Mouse (Mus musculus): ENCODE results near the gene Sugct.

The Sugct gene

GRCm38 (mm10) chr13:17185253-17185652 is 510.1 kb downstream of the Sugct start:
- 87% methylated on average over 8 of the region's 8 CpGs for WGBS

- WGBS, result 79% methylated on average over 3 of the region's 3 CpGs
These were observed 529.4 kb downstream of the Sugct start for GRCm38 (mm10) chr13:17165917-17166316.

DNA sequence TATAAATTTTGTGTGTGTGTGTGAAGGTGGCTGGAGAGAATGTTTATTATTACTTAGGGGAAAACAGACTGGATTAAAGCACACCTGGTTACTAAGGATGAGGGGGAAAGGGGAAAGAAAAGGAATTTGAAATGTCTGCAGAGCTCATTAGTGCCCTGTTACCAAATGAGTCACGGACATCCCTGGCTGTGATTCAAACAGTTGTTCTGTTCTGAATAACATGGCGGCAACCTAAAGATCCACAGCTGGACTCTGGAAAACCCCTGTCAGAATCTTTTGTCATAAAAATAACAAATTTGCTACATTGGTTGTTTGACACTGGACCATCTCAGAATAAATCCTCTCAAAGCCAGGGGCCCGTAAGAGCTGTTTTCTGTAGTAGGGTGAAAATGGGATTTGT is 530.6 kb downstream of the Sugct start:
- 73% methylated on average over 3 of the region's 3 CpGs for WGBS

- WGBS, result 44% methylated on average over 3 of the region's 3 CpGs
These were observed 579.3 kb downstream of the Sugct start for GRCm38 (mm10) chr13:17116073-17116472.

DNA sequence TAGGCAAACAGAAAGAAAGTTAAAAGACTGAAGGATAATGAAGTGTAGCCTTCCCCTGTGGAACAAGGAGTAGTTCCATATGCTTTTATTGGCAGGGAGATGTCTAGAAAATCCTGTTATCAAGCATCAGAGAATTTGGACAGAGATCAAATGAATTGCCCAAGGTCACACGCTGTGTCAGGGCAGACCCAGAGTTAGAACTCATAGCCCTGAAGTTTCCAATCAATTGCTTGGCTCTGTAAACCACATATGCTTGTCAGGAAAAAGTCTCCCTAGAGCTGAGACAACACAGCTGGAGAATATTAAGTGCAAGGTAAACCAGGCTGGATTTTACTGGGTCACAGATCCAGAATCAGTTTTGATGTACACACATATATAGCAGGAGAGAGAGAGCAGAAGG is 593.0 kb downstream of the Sugct start:
- WGBS, result 81% methylated on average over 1 of the region's 1 CpGs

DNA sequence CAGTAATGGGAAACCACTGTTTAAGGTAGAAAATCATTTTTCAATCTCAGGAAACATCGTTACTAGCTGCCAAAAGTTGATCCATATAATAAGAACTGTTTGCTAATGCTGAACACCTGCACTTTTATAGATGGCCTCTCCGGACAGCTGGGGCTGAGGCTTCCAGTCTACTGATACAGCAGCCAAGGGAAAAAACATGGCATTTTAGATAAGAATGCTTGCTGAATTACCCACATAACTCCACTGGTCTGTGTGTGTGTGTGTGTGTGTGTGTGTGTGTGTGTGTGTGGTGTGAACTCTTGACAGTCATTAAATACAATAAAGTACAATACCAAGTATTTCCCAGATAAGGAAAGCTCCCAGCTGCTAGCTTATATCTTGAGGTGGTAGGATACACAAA is 608.8 kb downstream of the Sugct start:
- 66% methylated on average over 2 of the region's 2 CpGs for WGBS

DNA sequence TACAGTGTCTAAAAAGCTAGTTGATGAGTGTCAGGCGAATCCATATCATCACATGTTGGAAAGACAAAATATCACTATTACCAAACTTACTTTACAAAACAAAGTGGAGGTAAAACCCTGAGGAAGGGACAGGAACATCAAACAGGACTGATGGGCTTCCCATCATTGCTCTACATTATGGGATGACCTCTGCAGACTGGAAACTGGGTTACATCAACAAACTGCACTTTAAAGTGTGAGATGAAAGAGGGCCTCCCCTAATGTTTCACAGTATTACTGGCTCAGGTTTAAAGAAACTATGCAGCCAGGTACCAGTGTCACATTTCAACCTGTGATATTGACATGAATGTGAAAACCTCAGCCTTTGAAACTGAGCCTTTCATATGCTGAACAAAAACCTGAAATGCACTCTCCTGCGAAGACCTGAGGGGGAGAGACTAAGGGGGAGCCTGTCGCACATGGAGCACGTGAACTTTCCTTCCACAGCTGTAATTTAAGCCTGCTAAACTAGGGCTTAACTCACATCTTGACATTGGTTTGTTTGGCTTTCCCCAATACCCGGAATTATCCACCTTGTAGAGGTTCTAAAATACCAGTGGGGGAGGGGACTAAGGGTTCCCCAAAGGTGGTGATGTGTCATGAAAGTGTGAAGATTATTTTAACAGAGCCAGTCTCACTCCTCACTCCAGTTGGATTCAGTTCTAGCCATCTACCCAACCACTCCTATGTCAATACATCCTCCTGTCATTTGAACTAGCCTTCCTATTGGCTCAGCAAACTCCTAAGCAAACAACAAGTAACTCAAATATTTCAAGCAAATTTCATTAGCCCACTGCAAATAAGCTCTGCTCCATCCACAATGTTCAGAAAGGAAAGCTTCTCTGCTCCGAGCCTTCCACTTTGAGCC is 610.2 kb downstream of the Sugct start:
- WGBS, result 74% methylated on average over 6 of the region's 6 CpGs

GRCm38 (mm10) chr13:17081618-17082017 is 613.7 kb downstream of the Sugct start:
- 85% methylated on average over 2 of the region's 2 CpGs for WGBS

GRCm38 (mm10) chr13:17065552-17065951 is 629.8 kb downstream of the Sugct start:
- 84% methylated on average over 3 of the region's 3 CpGs for WGBS

GRCm38 (mm10) chr13:17056650-17057049 is 638.7 kb downstream of the Sugct start:
- 80% methylated on average over 2 of the region's 2 CpGs for WGBS

DNA sequence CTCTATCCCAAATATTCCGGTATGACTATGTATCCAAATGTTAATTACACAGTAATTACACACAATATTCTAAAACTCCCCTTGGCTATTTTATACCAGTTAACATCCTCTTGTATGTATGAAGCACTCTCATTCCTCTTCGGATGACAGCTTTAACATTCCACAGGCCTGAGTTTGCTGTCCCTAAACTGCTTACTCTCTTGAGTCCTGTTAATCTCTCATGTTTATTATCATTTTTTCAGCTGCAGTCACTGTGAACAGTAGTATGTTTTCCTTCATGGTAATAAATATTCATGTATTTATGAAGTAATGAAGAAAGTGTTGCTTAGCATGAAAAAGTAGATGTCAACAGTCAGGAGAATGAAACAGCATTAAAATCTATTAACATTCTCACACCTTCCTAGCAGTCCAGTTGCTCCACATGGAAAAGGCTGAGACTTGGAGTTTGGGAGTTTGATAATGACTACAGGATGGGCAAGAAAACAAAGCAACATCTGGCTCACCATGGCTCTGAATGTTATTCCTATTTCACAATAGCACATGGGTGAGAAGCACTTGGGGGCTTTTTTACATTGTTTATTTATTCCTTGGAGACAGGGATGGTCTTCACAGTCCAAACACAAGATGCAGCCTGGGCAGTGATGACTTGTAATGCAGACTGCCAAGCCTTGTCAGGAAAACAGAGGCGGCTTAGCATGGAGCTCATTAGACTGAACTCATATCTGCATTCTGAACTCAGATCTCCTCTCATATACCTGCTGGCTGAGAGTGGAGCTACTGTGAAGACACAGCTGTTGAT is 651.7 kb downstream of the Sugct start:
- 89% methylated on average over 3 of the region's 3 CpGs for WGBS

- WGBS, result 89% methylated on average over 2 of the region's 2 CpGs
These were observed 653.0 kb downstream of the Sugct start for GRCm38 (mm10) chr13:17042332-17042731.

DNA sequence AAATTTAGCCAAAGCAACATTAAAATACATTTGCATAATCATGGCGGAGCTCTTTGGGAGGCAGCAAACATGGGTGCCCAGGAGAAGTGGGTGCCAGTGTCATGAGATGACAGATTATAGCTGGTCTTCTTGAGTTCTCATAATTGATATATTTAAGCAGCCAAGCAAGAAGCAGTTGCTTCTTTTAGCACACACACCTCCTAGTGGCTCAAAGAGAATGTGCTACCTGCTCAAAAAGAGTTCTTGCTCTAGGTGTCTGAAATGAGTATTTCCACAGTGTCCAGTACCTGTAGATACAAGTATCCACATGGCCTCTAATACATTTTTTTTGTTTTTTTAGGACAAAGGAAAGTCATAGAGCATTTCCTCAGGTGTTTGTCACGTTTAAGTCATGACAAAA is 655.6 kb downstream of the Sugct start:
- WGBS, result 73% methylated on average over 2 of the region's 2 CpGs

DNA sequence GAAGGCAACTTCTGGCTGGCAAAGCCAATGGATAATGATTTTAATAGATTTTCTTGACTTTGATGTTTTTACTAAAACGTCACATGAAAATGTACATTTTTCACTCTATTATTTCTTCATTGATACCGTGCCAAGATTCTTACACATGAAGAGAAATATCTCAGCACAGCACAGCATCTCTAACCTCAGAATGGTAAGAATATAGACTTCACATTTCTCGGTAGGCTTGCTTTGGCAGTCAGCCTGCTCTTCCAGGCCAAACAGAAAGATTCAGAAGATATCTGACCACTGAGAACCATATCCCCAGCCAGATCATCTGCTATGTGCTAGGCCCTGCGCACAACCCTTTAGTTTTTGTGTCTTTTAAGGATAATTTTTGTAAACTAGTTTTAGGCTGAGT is 657.0 kb downstream of the Sugct start:
- 70% methylated on average over 4 of the region's 4 CpGs for WGBS

DNA sequence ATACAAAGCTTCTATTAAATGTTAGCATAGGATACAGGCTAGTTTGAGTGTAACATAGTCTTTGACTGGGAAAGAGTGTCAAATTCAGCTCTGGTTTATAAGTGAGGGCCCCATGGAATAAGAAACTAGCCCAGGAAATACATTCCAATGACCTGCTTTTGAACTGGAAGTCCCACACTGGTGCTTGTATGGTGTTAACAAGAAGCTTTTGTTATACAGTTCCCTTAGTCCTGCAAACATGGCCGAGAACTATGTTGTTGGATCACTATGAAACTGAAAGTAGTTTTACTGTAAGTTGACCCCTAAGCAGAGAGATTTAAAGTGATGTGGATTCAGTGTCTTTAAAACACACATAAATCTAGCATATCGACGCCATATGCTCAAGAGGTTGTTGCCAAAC is 657.5 kb downstream of the Sugct start:
- WGBS, result 71% methylated on average over 3 of the region's 3 CpGs

- WGBS, result 78% methylated on average over 1 of the region's 1 CpGs
These were observed 664.6 kb downstream of the Sugct start for GRCm38 (mm10) chr13:17030761-17031160.

DNA sequence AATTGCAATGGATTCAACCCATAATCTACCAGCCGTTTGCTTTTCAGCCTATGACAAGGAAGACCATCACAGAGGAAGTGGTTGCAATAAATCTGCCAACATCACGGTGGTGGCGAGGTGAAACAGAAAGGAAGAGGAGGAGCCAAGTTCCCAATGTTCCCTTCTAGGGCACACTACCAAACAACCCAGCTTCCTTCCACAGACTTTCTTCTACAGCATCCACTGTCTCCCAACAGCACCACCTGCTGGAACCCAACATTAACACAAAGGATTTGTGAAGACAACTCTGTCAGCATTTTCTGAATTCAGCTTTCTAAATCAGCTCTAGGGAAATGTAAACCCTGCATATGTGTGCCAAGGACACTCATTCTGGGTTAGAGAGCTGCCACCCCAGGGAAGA is 666.8 kb downstream of the Sugct start:
- WGBS, result 39% methylated on average over 3 of the region's 3 CpGs

DNA sequence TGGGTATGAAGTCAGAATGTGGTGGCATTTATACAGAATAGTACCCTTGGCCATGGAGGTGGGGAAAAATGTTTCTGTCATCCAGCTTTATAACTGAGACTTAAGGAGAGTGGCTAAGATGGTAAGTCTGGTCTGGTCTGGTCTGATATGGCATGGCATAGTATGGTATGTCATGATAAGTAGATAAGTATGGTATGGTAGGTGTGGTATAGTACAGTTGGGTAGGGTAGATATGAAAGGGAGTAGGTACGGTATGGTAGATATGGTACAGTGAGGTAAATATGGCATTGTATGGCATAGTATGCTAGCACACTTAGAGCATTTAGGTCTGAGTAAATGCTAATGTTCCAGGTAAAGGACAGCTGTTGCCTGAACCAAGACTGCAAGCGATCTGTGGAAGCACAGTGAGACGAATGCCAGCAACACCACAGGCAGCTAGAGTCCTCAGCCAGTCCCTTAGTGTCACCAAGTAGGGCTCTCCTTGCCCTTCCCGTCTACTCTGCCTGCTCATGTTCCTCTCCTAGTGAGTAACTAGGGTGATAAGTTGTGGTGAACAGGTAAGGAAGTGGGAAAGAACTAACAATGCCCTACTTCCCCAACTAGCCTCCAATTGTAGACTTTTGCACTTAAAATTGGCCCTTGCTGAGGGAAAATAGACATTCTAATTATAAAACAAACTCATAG is 667.4 kb downstream of the Sugct start:
- 92% methylated on average over 4 of the region's 4 CpGs for WGBS

- 81% methylated on average over 2 of the region's 2 CpGs for WGBS
These were observed 668.4 kb downstream of the Sugct start for GRCm38 (mm10) chr13:17027001-17027400.

DNA sequence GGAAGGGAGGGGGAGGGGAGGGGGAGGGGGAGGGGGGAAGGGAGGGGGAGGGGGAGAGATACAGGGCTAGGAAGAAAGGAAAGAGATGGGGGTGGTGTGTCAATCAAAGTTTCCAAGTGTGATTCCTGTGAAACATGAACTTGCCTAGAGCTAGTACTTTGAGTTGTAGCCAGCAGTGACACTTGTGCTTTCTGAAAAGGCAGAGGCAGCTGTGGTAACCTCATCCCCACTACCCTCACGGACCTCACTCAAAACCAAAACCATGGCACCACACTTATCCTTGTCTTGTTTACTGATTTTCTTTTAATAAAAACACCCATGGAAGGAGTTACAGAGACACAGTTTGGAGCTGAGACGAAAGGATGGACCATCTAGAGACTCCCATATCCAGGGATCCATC is 698.9 kb downstream of the Sugct start:
- WGBS, result 92% methylated on average over 2 of the region's 2 CpGs

DNA sequence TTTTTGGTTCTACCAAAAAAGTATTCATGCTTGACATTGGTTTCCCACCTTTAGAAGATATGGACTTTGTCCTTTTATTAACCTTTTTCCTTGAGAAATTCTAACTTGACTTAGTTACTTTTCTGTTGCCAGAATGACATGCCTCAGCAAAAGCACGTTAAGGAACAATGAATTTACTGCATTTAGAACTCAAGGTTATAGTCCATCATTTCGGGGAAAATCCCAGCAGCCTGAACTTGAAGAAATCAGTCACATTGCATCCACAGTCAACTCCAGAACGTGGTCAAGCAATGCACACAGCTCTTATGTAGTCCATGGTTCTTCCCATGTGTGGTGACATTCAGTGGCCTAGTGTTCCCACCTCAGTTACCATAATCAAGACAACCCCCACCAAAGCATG is 700.0 kb downstream of the Sugct start:
- 81% methylated on average over 3 of the region's 3 CpGs for WGBS

DNA sequence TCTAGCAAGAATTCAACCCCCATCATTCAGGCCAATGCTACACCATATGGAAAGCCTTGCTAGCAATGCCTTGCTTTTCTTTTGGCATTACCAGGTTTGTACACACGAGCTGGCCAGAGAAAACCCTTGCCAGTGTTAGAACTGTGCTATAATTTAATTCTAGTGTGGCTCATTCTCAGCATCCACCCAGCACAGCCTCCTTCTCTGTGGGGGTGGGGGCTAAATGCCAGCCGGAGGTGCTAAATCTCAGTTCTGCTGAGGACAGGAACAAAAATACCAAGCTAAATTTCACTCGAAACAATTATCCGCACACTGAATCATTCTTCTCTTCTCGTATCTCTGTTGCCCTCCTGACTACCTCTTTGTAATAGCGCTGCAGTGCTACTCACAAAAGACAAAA is 717.6 kb downstream of the Sugct start:
- WGBS, result 35% methylated on average over 6 of the region's 6 CpGs

Measured in cerebral cortex, adult 2 months (tissue).